Mouse (Mus musculus) brain, embryonic 18.5 days (tissue): ENCODE results near the gene Hcst.
A peak's percentile ranks its signal among the peaks of the same experiment; 100 is the strongest.

Source experiments
- DNase-seq: peaks from one replicate; pipeline ENCODE4 v3.0.0-alpha.2; 2012; ENCODE audit warnings: low read depth, low spot score

Gene Hcst

DNA sequence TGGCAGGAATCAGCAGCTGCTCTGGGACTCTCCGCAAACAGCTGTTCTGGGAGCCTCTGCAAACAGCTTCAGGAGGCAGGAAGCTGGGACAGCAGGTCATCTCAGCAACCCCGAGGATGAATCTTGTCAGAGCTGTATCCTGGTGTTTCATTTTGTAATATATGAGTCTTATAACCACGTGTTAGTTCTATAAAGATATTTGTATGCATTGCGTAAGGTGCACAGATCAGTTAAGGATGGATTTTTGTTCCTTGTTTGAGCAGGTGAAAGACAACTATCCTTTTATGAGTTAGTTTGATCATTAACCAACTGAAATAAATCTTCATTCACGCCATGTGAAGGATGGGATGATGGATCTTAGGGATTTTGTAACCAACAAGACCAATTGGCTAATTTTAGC is 39.6 kb downstream of the Hcst start:
- no peak for DNase-seq

GRCm38 (mm10) chr7:30373501-30373962 is 46.1 kb downstream of the Hcst start:
- peak; percentile 96 for DNase-seq
